Mouse (Mus musculus): ENCODE data around the gene Fer.

DNA sequence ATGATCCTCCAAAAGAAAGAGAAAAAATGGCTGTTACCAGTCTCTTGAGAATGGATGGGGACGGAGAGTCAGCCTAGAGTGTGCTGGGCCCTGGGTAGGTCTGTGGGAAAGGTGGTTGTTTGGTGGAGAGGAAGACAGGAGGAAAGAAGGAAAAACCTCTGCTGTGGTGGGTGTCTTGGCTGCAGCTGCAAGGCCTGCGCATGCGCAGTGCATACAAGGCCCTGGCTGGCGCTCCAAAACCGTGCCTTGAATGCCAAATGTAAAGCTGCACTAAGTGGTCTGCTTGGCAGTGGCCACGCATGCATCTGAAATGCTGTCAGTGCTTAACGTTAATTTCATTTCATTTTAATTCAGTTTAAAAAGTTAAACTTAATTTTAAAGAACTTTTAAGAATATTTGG lies 214.5 kb downstream of the Fer start:
- TF ChIP-seq CTCF (IDR thresholded peaks at IDR 0.05; ENCODE audit: insufficient read depth, low read depth, low read length) = no peak
- TF ChIP-seq POLR2A (IDR thresholded peaks at IDR 0.05; ENCODE audit: insufficient read depth, low read depth, low read length) = no peak
